Mouse (Mus musculus) stomach, postnatal 0 days (tissue): ENCODE data around the gene Rag2.

Source experiments
- CTCF ChIP-seq: IDR thresholded peaks from 2 replicates; pipeline ENCODE4 v1.5.1; 2016; ENCODE audit warnings: antibody characterized with exemption, low read depth, mild to moderate bottlenecking, moderate library complexity
- EP300 ChIP-seq: optimal IDR thresholded peaks from 2 replicates; pipeline ENCODE3; 2016; ENCODE audit warnings: antibody characterized with exemption

GRCm38 (mm10) chr2:101623042-101623441 lies 1.5 kb upstream of the Rag2 start:
- no peak for TF ChIP-seq CTCF
- no peak for TF ChIP-seq EP300
